Mouse (Mus musculus) erythroblast, embryonic 14.5 days (primary cell): ENCODE results near the gene Rab2b. TPM values are rescaled to one million over a fixed set of nuclear protein-coding genes. Genes with fewer than 3 reads are reported as not detected.

Source experiments
- H3K27me3 ChIP-seq: 2 replicates; pipeline ENCODE4 v1.6.1; 2012; ENCODE audit warnings: inconsistent platforms; ENCODE audit not compliant: control insufficient read depth
- H3K36me3 ChIP-seq: 2 replicates; pipeline ENCODE4 v1.6.1; 2012; ENCODE audit warnings: mild to moderate bottlenecking, inconsistent platforms; ENCODE audit not compliant: control insufficient read depth
- H3K4me1 ChIP-seq: 2 replicates; pipeline ENCODE4 v1.6.1; 2012; ENCODE audit warnings: inconsistent platforms; ENCODE audit not compliant: control insufficient read depth
- H3K4me3 ChIP-seq: replicated peaks from 2 replicates; pipeline ENCODE3; 2012; ENCODE audit warnings: moderate library complexity, mild to moderate bottlenecking, inconsistent platforms
- H3K9me3 ChIP-seq: 2 replicates; pipeline ENCODE4 v1.6.1; 2012; ENCODE audit warnings: low read length, inconsistent platforms, mixed read lengths; ENCODE audit not compliant: control insufficient read depth
- GATA1 ChIP-seq: IDR thresholded peaks from 2 replicates; pipeline ENCODE4 v1.6.1; 2012; ENCODE audit warnings: low read length, inconsistent platforms, mixed read lengths
- TAL1 ChIP-seq: IDR thresholded peaks from 3 replicates; pipeline ENCODE4 v1.6.1; 2012; ENCODE audit warnings: low read length, inconsistent platforms, mixed read lengths
- polyA plus RNA-seq: library from polyadenylated mRNA; stranded (reverse); fragments of >175 nt; gene quantifications from 2 replicates; pipeline ENCODE4 v1.2.3, GENCODE M21; 2012

Rab2b gene
- polyA plus RNA-seq, 1 experiment, result not detected

DNA sequence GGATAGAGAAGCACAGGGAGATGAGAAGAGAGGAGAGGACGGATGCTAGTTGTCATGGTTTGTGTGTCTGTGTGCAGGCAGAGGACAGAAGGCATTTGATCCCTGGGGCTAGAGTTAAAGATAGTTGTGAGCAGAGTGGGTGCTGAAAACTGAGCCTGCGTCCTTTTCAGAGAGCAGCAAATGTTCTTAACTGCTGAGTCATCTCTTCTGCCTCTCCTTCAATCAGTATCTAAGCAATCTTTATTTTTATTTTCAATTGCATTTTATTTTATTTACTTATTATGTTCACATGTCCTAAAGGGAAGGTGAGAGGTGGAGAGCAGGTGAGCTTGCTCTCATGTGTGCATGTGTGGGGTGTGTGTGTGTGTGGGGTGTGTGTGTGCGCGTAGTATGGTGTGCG lies 4.3 kb upstream of the Rab2b start:
- no peaks in the 10 kb centered on the region for H3K27me3 ChIP-seq
- TF ChIP-seq GATA1 (no peak), TAL1 (no peak)
- H3K4me3 ChIP-seq, result no peak overlapping the region
- H3K36me3 ChIP-seq, result peaks cover 48% of the 10 kb centered on the region
- H3K4me1 ChIP-seq, result peaks cover 23% of the 10 kb centered on the region
- H3K9me3 ChIP-seq, result no peaks in the 10 kb centered on the region

- Histone ChIP-seq H3K4me1 (peaks cover 28% of the 10 kb centered on the region), H3K27me3 (no peaks in the 10 kb centered on the region)
- TF ChIP-seq GATA1 (no peak), TAL1 (no peak)
These were observed 389 bp upstream of the Rab2b start for GRCm38 (mm10) chr14:52279747-52280120.

DNA sequence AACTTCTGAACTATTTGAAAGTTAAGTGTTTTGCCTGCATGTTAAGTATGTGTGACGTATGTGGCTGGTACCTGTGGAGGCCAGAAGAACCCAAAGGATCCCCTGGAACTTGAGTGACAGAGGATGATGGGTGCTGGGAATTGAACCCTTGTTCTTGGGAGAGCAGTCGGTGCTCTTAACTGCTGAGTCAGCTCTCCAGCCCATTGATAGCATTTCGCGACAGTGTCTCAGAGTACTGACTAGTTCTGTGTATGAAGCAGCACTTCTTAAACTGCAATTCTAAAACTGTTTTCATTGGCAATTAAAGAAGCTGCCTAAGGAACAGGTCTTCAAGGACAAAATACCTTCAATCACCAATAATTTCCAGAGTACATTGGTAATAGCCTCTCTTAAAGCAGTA lies 2.1 kb downstream of the Rab2b start:
- Histone ChIP-seq H3K4me3 (no peak overlapping the region), H3K4me1 (peaks cover 18% of the 10 kb centered on the region), H3K36me3 (no peaks in the 10 kb centered on the region), H3K9me3 (no peaks in the 10 kb centered on the region), H3K27me3 (no peaks in the 10 kb centered on the region)
- no peak for TF ChIP-seq GATA1
- TF ChIP-seq TAL1, result no peak

More at GRCm38 (mm10) chr14:52279747-52280120, 389 bp upstream of the Rab2b start:
- Histone ChIP-seq H3K9me3 (no peaks in the 10 kb centered on the region), H3K4me3 (peak overlapping the region; percentile 77), H3K36me3 (peaks cover 13% of the 10 kb centered on the region)

GRCm38 (mm10) chr14:52272781-52273180 lies 6.6 kb downstream of the Rab2b start:
- Histone ChIP-seq H3K36me3 (peaks cover 4% of the 10 kb centered on the region), H3K4me1 (0 out of 2 replicates have a peak, but pooled peaks cover 2% of the 10 kb centered on the region), H3K9me3 (no peaks in the 10 kb centered on the region), H3K27me3 (no peaks in the 10 kb centered on the region), H3K4me3 (no peak overlapping the region)
- TF ChIP-seq GATA1 (no peak), TAL1 (no peak)

GRCm38 (mm10) chr14:52257484-52258213 lies 21.7 kb downstream of the Rab2b start, which contains the start of gene Chd8:
TSS of gene Chd8 (minus strand) at chr14:52257780.
- H3K4me3 ChIP-seq, result peak within 1 kb of the TSS; percentile 95
- no peaks in the 10 kb centered on the region for H3K27me3 ChIP-seq
- TF ChIP-seq TAL1, result no peak
- no peak for TF ChIP-seq GATA1
- no peaks in the 10 kb centered on the region for H3K9me3 ChIP-seq
- peaks cover 36% of the 10 kb centered on the region for H3K4me1 ChIP-seq
- H3K36me3 ChIP-seq, result no peaks in the 10 kb centered on the region

- Histone ChIP-seq H3K4me1 (peaks cover 36% of the 10 kb centered on the region), H3K4me3 (peak overlapping the region; percentile 95), H3K36me3 (peaks cover 2% of the 10 kb centered on the region; the same call in 1 of the 2 replicates), H3K27me3 (no peaks in the 10 kb centered on the region), H3K9me3 (no peaks in the 10 kb centered on the region)
- TF ChIP-seq TAL1 (no peak), GATA1 (no peak)
These were observed 22.8 kb downstream of the Rab2b start for GRCm38 (mm10) chr14:52256311-52257175.

DNA sequence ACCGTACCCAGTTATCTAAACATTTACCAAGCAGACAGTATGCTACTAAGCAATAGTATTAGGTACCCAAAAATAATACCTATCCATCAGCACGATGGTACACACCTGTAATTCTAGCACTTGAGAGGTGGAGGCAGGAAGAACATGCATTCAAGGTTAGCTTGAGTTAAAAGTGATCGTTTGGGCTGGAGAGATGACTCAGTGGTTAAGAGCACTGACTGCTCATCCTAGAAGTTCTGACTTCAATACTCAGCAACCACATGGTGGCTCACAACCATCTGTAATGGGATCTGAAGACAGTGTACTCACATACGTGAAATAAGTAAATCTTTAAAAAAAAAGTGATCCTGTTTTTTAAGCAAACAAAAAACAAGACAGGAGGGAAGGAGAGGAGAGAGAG lies 33.2 kb downstream of the Rab2b start:
- TF ChIP-seq TAL1 (no peak), GATA1 (no peak)
- Histone ChIP-seq H3K9me3 (no peaks in the 10 kb centered on the region), H3K27me3 (no peaks in the 10 kb centered on the region), H3K4me1 (peaks cover 37% of the 10 kb centered on the region), H3K4me3 (no peak overlapping the region), H3K36me3 (no peaks in the 10 kb centered on the region)

DNA sequence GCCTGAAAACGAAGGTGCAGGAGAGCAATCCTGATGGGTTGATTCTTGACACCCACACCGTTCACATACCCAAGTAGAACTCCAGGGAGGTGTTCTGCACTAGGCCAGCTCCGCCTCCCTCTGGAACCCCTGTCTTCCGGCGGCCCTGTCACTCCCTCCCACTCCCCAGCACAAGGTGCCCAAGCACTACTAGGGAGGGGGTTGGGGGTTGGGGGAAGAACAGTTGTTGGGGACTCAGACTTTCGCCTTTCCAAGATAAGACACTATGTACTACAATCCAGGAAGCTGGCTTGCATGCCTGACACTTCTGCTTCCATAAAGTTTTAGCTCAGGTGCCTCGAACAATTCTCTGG lies 34.7 kb downstream of the Rab2b start:
- Histone ChIP-seq H3K9me3 (no peaks in the 10 kb centered on the region), H3K4me3 (peak overlapping the region; percentile 78), H3K4me1 (peaks cover 40% of the 10 kb centered on the region), H3K27me3 (no peaks in the 10 kb centered on the region), H3K36me3 (no peaks in the 10 kb centered on the region)
- no peak for TF ChIP-seq GATA1
- no peak for TF ChIP-seq TAL1

DNA sequence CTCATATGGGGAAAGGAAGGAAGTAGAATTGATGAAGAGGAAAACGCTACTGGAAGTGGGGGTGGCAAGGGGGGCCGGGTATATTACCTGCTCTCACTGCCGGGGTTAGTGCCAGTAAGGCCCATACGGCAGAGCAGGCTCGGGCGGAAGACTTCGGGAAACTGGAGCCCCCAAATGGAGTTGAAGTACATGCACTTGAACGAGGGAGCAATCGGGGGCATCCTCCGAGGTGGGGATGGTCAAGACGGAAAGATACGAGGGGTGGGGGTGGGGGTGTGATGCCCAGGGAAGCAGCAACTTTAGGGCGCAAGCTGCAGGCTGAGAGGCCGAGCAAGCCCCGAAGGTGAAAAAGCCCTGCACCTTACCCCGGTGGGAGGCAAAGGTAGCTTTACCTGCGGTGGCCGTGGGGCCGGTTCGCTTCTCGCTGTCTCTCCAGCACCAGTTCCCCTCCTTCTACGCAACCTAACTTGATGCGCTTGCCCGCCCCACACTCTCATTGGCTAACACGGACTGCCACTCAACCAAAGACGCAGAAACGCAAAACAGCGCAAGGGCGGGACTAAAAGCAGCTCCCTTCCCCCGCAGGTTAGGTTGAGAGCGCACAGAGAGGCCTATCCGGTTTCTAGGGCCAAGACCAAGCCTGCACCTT lies 35.2 kb downstream of the Rab2b start:
- Histone ChIP-seq H3K9me3 (no peaks in the 10 kb centered on the region), H3K4me1 (peaks cover 42% of the 10 kb centered on the region), H3K4me3 (peak overlapping the region; percentile 78), H3K36me3 (no peaks in the 10 kb centered on the region; the same call in 1 of the 2 replicates), H3K27me3 (no peaks in the 10 kb centered on the region)
- TF ChIP-seq GATA1 (no peak), TAL1 (no peak)
